Mouse (Mus musculus): ENCODE data around the gene Adat1.

- no peak for TF ChIP-seq POLR2A (IDR thresholded peaks at IDR 0.05; ENCODE audit: low read depth, low read length)
- TF ChIP-seq CTCF (IDR thresholded peaks at IDR 0.05; ENCODE audit: extremely low read depth, insufficient read length, insufficient replicate concordance, low read depth, low read length): no peak
Measured at GRCm38 (mm10) chr8:111934201-111934600, 57.9 kb downstream of the Adat1 start.

Measured in small intestine, adult 2 months (tissue).